Mouse (Mus musculus) cerebellum, adult 2 months (tissue): Measurements from ENCODE around the gene Jagn1. TPM values are rescaled to one million over a fixed set of nuclear protein-coding genes. Genes with fewer than 3 reads are reported as not detected.

ENCODE experiments used
- DNase-seq, 2 experiments: peaks; one replicate each; pipeline ENCODE4 v3.0.0; 2021
- H3K27ac ChIP-seq: fragments of 200-500 bp; 2 replicates; pipeline ENCODE4 v1.5.1; 2012; ENCODE audit warnings: low read length, control low read depth, inconsistent platforms; ENCODE audit not compliant: insufficient read depth
- H3K27me3 ChIP-seq: fragments of 200-500 bp; 2 replicates; pipeline ENCODE4 v1.6.1; 2012; ENCODE audit warnings: inconsistent platforms, mild to moderate bottlenecking, low read length, moderate library complexity; ENCODE audit not compliant: control insufficient read depth, insufficient read depth
- H3K4me1 ChIP-seq: fragments of 200-500 bp; 2 replicates; pipeline ENCODE4 v1.6.1; 2011; ENCODE audit warnings: low read length; ENCODE audit not compliant: control insufficient read depth, insufficient read depth
- H3K4me3 ChIP-seq: fragments of 200-500 bp; replicated peaks from 2 replicates; pipeline ENCODE3; 2011; ENCODE audit warnings: mild to moderate bottlenecking, low read depth, low read length, control low read depth; ENCODE audit not compliant: insufficient read depth
- CTCF ChIP-seq: fragments of 200-500 bp; IDR thresholded peaks from 2 replicates; pipeline ENCODE4 v1.5.1; 2011; ENCODE audit warnings: low read depth, mild to moderate bottlenecking, control low read depth, low read length, moderate library complexity, borderline replicate concordance; ENCODE audit not compliant: insufficient read depth
- POLR2A ChIP-seq: fragments of 200-500 bp; IDR thresholded peaks from 2 replicates; pipeline ENCODE4 v1.6.1; 2011; ENCODE audit warnings: low read length, control low read depth, borderline replicate concordance; ENCODE audit not compliant: insufficient read depth
- WGBS: fragments of 180-500 bp; shearing (Covaris S2); methylation state at CpG from one replicate; pipeline ENCODE4 v1.1.7; 2018; 5-methylcytosine and 5-hydroxymethylcytosine counted together
- polyA plus RNA-seq: library from polyadenylated mRNA; depleted of rRNA; stranded (reverse); fragments of >200 nt; gene quantifications from 2 replicates; pipeline ENCODE4 v1.2.3, GENCODE M21; 2012

Gene Jagn1
- polyA plus RNA-seq, 1 experiment = 58.4 TPM

- DNase-seq = no peak
- 87% methylated on average over 4 of the region's 4 CpGs for WGBS
- Histone ChIP-seq H3K4me3 (no peak overlapping the region), H3K27me3 (no peaks in the 10 kb centered on the region), H3K27ac (no peak overlapping the region), H3K4me1 (no peaks in the 10 kb centered on the region)
- TF ChIP-seq CTCF (no peak), POLR2A (no peak)
Measured at GRCm38 (mm10) chr6:113426696-113427095, 15.7 kb upstream of the Jagn1 start.

GRCm38 (mm10) chr6:113427397-113427796 is 15.0 kb upstream of the Jagn1 start:
- TF ChIP-seq CTCF (peak; percentile 52; the same call in 1 of the 2 replicates), POLR2A (no peak)
- no peaks in the 10 kb centered on the region for H3K4me1 ChIP-seq
- no peaks in the 10 kb centered on the region for H3K27me3 ChIP-seq
- no peak for DNase-seq
- H3K27ac ChIP-seq = no peak overlapping the region
- WGBS = 64% methylated on average over 3 of the region's 3 CpGs
- H3K4me3 ChIP-seq = no peak overlapping the region

- TF ChIP-seq POLR2A (no peak), CTCF (no peak)
- Histone ChIP-seq H3K4me1 (no peaks in the 10 kb centered on the region), H3K4me3 (no peak overlapping the region), H3K27ac (no peak overlapping the region), H3K27me3 (no peaks in the 10 kb centered on the region)
- no peak for DNase-seq
- WGBS = 94% methylated on average over 16 of the region's 16 CpGs
Measured at GRCm38 (mm10) chr6:113428006-113428405, 14.4 kb upstream of the Jagn1 start.

GRCm38 (mm10) chr6:113429965-113430364 is 12.4 kb upstream of the Jagn1 start:
- Histone ChIP-seq H3K27me3 (no peaks in the 10 kb centered on the region), H3K27ac (no peak overlapping the region), H3K4me3 (no peak overlapping the region), H3K4me1 (no peaks in the 10 kb centered on the region)
- no peak for DNase-seq
- WGBS = 73% methylated on average over 3 of the region's 3 CpGs
- no peak for TF ChIP-seq POLR2A
- no peak for TF ChIP-seq CTCF

GRCm38 (mm10) chr6:113430846-113431245 is 11.5 kb upstream of the Jagn1 start:
- Histone ChIP-seq H3K4me3 (no peak overlapping the region), H3K27me3 (no peaks in the 10 kb centered on the region), H3K27ac (no peak overlapping the region), H3K4me1 (no peaks in the 10 kb centered on the region)
- no peak for DNase-seq
- 62% methylated on average over 3 of the region's 3 CpGs for whole genome bisulfite sequencing
- TF ChIP-seq CTCF (no peak), POLR2A (no peak)

- no peak for TF ChIP-seq POLR2A
- no peak for TF ChIP-seq CTCF
- WGBS = 62% methylated on average over 3 of the region's 3 CpGs
- H3K27me3 ChIP-seq = no peaks in the 10 kb centered on the region
- H3K4me1 ChIP-seq = no peaks in the 10 kb centered on the region
- H3K27ac ChIP-seq = no peak overlapping the region
- H3K4me3 ChIP-seq = no peak overlapping the region
- no peak for DNase-seq
Measured at GRCm38 (mm10) chr6:113431801-113432200, 10.6 kb upstream of the Jagn1 start.

GRCm38 (mm10) chr6:113433661-113434060 is 8.7 kb upstream of the Jagn1 start:
- TF ChIP-seq POLR2A (no peak), CTCF (no peak)
- no peaks in the 10 kb centered on the region for H3K4me1 ChIP-seq
- 41% methylated on average over 3 of the region's 3 CpGs for WGBS

GRCm38 (mm10) chr6:113434691-113435090 is 7.7 kb upstream of the Jagn1 start:
- no peak for DNase-seq
- no peak overlapping the region for H3K4me3 ChIP-seq
- 68% methylated on average over 7 of the region's 7 CpGs for WGBS
- no peak overlapping the region for H3K27ac ChIP-seq
- no peaks in the 10 kb centered on the region for H3K27me3 ChIP-seq
- no peaks in the 10 kb centered on the region for H3K4me1 ChIP-seq
- TF ChIP-seq POLR2A (no peak), CTCF (no peak)

More at GRCm38 (mm10) chr6:113433661-113434060, 8.7 kb upstream of the Jagn1 start:
- DNase-seq = no peak
- Histone ChIP-seq H3K27ac (no peak overlapping the region), H3K27me3 (no peaks in the 10 kb centered on the region), H3K4me3 (no peak overlapping the region)

GRCm38 (mm10) chr6:113435664-113436205 is 6.6 kb upstream of the Jagn1 start, which contains the start of gene Cidec:
TSS of gene Cidec (minus strand) at chr6:113435760.
- Histone ChIP-seq H3K27ac (no peak within 1 kb of the TSS), H3K27me3 (no peaks in the 10 kb centered on the region), H3K4me1 (no peaks in the 10 kb centered on the region), H3K4me3 (no peak within 1 kb of the TSS)
- 71% methylated on average over 9 of the region's 9 CpGs for WGBS
- DNase-seq = no peak
- TF ChIP-seq POLR2A (no peak), CTCF (no peak)
